Comparison of ENCODE assay signal across 11 mouse cellular contexts in genomic region chrX:101981450-101981849, GRCm38 (mm10).
DNase-seq lines count a peak whose midpoint lies in the region; ATAC-seq and TF ChIP-seq lines count a peak whose summit lies in the region.
"Had no signal": no experiment of that assay in that cellular context is flagged by ENCODE, and none has a peak within 500 bp of the region (broad histone marks: within the 10 kb centered on the region; RNA-seq: fewer than 3 reads in every experiment).

No protein-coding gene starts in this region.

- H3K27me3 ChIP-seq in kidney, embryonic 14.5 days (ENCODE audit: control insufficient read depth, insufficient read depth, low read length): no peaks in the 10 kb centered on the region

- WGBS in kidney, embryonic 14.5 days: 48% methylated on average over 2 of the region's 2 CpGs

- no peak overlapping the region for H3K4me3 ChIP-seq in kidney, embryonic 14.5 days (ENCODE audit: low read length)
- no peak overlapping the region for H3K4me3 ChIP-seq in ES-E14 (ENCODE audit: insufficient read depth in 1 of 2, low read depth in 1 of 2, low read length in 2 of 2, poor library complexity in 1 of 2, severe bottlenecking in 1 of 2)
- H3K4me3 ChIP-seq: liver, embryonic 15.5 days; neural tube, embryonic 13.5 days had no signal

- H3K4me1 ChIP-seq in kidney, embryonic 14.5 days (ENCODE audit: control insufficient read depth, insufficient read depth, low read length): 0 out of 2 replicates have a peak, but pooled peaks cover 6% of the 10 kb centered on the region
- peaks cover 0 to 19% of the 10 kb centered on the region in 2 experiments; a peak in 2 of 4 replicates for H3K4me1 ChIP-seq in ES-E14 (ENCODE audit: control insufficient read depth in 2 of 2, insufficient read depth in 2 of 2, low read length in 2 of 2, poor library complexity in 1 of 2)
- H3K4me1 ChIP-seq: liver, embryonic 15.5 days; neural tube, embryonic 13.5 days had no signal

- H3K4me2 ChIP-seq in kidney, embryonic 14.5 days (replicated peaks; ENCODE audit: low read depth, low read length): no peak overlapping the region
- H3K4me2 ChIP-seq: liver, embryonic 15.5 days; neural tube, embryonic 13.5 days had no signal

- H3K9ac ChIP-seq in kidney, embryonic 14.5 days (ENCODE audit: low read depth, low read length): no peak overlapping the region
- no peak overlapping the region for H3K9ac ChIP-seq in ES-E14 (ENCODE audit: insufficient read depth, low read depth, low read length, poor library complexity, severe bottlenecking)
- H3K9ac ChIP-seq: liver, embryonic 15.5 days; neural tube, embryonic 13.5 days had no signal

- H3K27ac ChIP-seq in kidney, embryonic 14.5 days (ENCODE audit: low read depth, low read length): no peak overlapping the region
- no peak overlapping the region for H3K27ac ChIP-seq in ES-E14 (ENCODE audit: insufficient read depth, low read depth, low read length, poor library complexity, severe bottlenecking)
- H3K27ac ChIP-seq: liver, embryonic 15.5 days; neural tube, embryonic 13.5 days had no signal

- in situ Hi-C loops in ES-E14 (cut with MboI; ENCODE audit: low sequenced_read_pairs in 2 of 2, unreplicated experiment in 2 of 2): no loop called here

- intact Hi-C loops in gastrocnemius, postnatal 14 days (cut with DNase I; ENCODE audit: low total_unique reads): loop anchor here (5.0 kb wide), 1 partner anchor 86 kb away; no protein-coding TSS in a partner anchor

- ATAC-seq in kidney, embryonic 14.5 days (ENCODE audit: low FRiP score, low TSS enrichment): no peak
- ATAC-seq in erythroblast, adult 5-6 weeks (replicated peaks; ENCODE audit: low FRiP score, poor library complexity, severe bottlenecking): no peak
- ATAC-seq: forebrain, embryonic 14.5 days had no signal

- H3K36me3 ChIP-seq in kidney, embryonic 14.5 days (ENCODE audit: control insufficient read depth, insufficient read depth, low read length): no peaks in the 10 kb centered on the region
- H3K36me3 ChIP-seq in ES-E14 (ENCODE audit: control insufficient read depth, insufficient read depth, low read length, poor library complexity, severe bottlenecking): no peaks in the 10 kb centered on the region
- H3K36me3 ChIP-seq: liver, embryonic 15.5 days; neural tube, embryonic 13.5 days had no signal

- peak; percentile 20 for DNase-seq in adrenal gland, postnatal 14 days
- DNase-seq in adrenal gland, postnatal 25 days: no peak
- peak; percentile 33 for DNase-seq in kidney, postnatal 10 days
- DNase-seq in ES-E14 (ENCODE audit: low read depth, low spot score): no peak
- peak; percentile 31 for DNase-seq in lung, postnatal 14 days
- no peak for DNase-seq in gastrocnemius, postnatal 14 days

- H3K9me3 ChIP-seq in kidney, embryonic 14.5 days (ENCODE audit: control insufficient read depth, low read length): no peaks in the 10 kb centered on the region
- no peaks in the 10 kb centered on the region for H3K9me3 ChIP-seq in ES-E14 (ENCODE audit: control insufficient read depth, insufficient read depth, low read depth, low read length)
- H3K9me3 ChIP-seq: liver, embryonic 15.5 days; neural tube, embryonic 13.5 days had no signal

TF ChIP-seq in ES-E14, 5 proteins besides CTCF, POLR2A, EP300 and RAD21:
- no peak for TF ChIP-seq MAFK (IDR thresholded peaks at IDR 0.05; ENCODE audit: insufficient read depth, low read depth, low read length)
- TF ChIP-seq ZC3H11A (IDR thresholded peaks at IDR 0.05; ENCODE audit: borderline replicate concordance, low read depth, low read length): peak; percentile 5; the same call in 1 of the 2 replicates

Comparison
In these comparisons a context has a peak if more than half of its experiments do, and no peak if none do; other contexts are left out.
1. DNase-seq: peak in adrenal gland, postnatal 14 days (single experiment), kidney, postnatal 10 days (single experiment) and lung, postnatal 14 days (single experiment); none in adrenal gland, postnatal 25 days (single experiment), ES-E14 (single experiment) and gastrocnemius, postnatal 14 days (single experiment).